Mouse (Mus musculus): Measurements from ENCODE around the gene Mylk2.

DNA sequence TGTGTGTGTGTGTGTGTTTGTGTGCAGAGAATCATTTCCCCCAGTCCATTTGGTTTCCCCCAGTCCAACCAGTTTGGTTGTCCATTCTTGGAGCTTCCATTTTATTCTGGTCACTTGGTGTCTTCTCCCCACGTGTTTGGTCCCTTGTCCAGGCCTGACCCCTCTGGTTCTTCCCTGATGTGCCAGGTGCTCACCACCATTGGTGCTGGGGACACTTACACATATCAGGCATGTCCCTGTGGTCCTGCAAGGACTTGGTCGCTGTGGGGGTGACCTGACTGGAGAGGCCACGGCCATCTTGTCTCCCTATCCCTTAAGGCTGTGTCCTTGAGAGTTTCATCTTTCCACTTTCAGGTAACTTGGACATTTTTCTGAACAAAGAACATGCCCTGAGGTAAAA lies 14.2 kb upstream of the Mylk2 start:
- TF ChIP-seq CTCF (IDR thresholded peaks at IDR 0.05; ENCODE audit: control insufficient read depth, insufficient read depth, low read length) (no peak), POLR2A (IDR thresholded peaks at IDR 0.05; ENCODE audit: borderline replicate concordance, control insufficient read depth, low read depth, low read length) (no peak)
